Mouse (Mus musculus) lung, adult 18-20 months (tissue): ENCODE measurements around the gene Tmem230.

ENCODE experiments used
- DNase-seq, 2 experiments: peaks; one replicate each; pipeline ENCODE4 v3.0.0; 2022; ENCODE audit warnings: mixed read lengths in 2 of 2

The Tmem230 gene

DNA sequence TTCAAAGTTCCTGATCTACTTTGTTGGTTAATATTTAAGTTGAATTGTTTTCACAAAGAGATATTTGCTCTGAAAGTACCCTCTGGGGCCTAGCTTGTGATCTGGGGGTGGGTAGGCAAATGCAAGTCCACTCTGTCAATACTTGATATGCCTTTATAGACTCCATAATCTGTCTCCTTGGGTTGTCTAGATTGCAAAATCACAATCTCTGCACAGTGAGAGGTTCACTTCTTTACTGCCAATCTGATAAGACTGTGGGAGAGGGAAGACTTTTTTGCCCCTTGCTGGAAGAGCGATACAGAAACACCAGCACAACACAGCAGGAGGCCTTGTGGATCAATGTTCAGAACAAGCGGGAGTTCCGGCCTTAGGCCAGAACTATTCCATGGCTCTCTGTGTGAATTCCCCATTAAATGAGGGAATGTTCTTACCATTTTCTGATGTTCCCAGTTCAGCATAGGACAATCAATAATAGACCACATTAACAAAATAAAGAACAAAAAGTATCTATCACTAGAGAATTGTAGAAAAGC is 15.1 kb downstream of the Tmem230 start:
- DNase-seq, result no peak

- no peak for DNase-seq
Observed at GRCm38 (mm10) chr2:132224359-132224758, 23.2 kb downstream of the Tmem230 start.

DNA sequence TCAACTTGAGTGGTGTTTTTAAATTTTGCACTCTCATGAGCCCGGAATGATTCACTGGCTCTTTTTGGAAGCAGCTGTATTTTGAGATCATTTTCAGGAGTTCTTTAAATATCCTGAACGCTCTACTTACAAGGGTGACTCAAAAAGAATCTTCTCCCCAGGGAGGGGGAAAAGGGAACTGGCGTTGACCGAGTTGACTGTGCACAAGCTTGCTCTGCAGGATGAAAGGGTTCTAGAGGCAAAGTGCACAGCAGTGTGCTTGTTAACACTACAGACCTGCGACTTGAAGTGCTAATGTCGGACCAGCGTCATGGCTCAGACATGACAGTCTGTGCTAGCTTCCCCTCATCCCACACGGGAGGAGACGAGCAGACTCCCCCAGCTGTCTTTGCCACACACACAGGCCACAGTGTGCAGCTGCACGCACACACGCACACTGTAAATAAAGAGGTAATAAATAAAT is 26.0 kb downstream of the Tmem230 start:
- no peak for DNase-seq

GRCm38 (mm10) chr2:132211995-132212656 is 35.5 kb downstream of the Tmem230 start:
- DNase-seq, result peak; percentile 65 to 69

GRCm38 (mm10) chr2:132210806-132211312 is 36.7 kb downstream of the Tmem230 start:
- no peak for DNase-seq

GRCm38 (mm10) chr2:132208246-132208881 is 39.2 kb downstream of the Tmem230 start:
- DNase-seq, result peak in 1 of 2 experiments; percentile 40

GRCm38 (mm10) chr2:132206316-132206881 is 41.2 kb downstream of the Tmem230 start:
- DNase-seq, result no peak

- DNase-seq, result no peak
Observed at GRCm38 (mm10) chr2:132205549-132205948, 42.1 kb downstream of the Tmem230 start.

DNA sequence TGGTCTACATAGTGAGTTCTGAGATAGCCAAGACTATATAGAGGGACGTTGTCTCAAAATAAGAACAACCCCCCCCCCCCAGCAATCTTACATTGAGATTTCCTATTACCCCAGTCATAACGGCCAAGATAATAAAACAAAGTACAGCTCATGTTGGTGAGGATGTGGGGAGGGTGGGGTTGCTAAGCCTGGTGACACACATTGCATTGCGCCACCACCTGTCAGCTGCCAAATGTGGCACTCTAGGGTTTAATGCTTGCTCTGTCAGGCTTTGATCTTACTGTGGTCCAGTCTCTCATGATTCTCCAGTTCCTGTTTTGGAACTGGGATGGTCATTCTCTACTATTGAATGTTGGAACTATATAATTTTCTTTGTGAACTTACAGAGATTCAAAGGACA is 43.8 kb downstream of the Tmem230 start:
- peak; percentile 54 to 65 for DNase-seq

GRCm38 (mm10) chr2:132203186-132203585 is 44.4 kb downstream of the Tmem230 start:
- DNase-seq, result no peak

GRCm38 (mm10) chr2:132198017-132198933 is 49.3 kb downstream of the Tmem230 start:
- DNase-seq, result no peak

- no peak for DNase-seq
Observed at GRCm38 (mm10) chr2:132195602-132196001, 52.0 kb downstream of the Tmem230 start.

- DNase-seq, result no peak
Observed at GRCm38 (mm10) chr2:132190602-132191161, 56.9 kb downstream of the Tmem230 start.
